Mouse (Mus musculus) spleen, adult 2 months (tissue): ENCODE measurements around the gene Nfib. TPM values are rescaled to one million over a fixed set of nuclear protein-coding genes. Genes with fewer than 3 reads are reported as not detected.

ENCODE experiments used
- DNase-seq, 2 experiments: peaks; one replicate each; pipeline versions ENCODE4 v3.0.0 to v3.0.0-alpha.2; 2012 to 2021; ENCODE audit warnings: low spot score in 2 of 2, low read depth in 1 of 2
- H3K27ac ChIP-seq: fragments of 200-500 bp; 2 replicates; pipeline ENCODE4 v1.5.1; 2012; ENCODE audit warnings: low read length, inconsistent platforms; ENCODE audit not compliant: insufficient read depth
- H3K27me3 ChIP-seq: fragments of 200-500 bp; 2 replicates; pipeline ENCODE4 v1.6.1; 2012; ENCODE audit warnings: mild to moderate bottlenecking, moderate library complexity, low read length, inconsistent platforms; ENCODE audit not compliant: control insufficient read depth, insufficient read depth
- H3K36me3 ChIP-seq: fragments of 200-500 bp; 2 replicates; pipeline ENCODE4 v1.6.1; 2012; ENCODE audit warnings: mild to moderate bottlenecking, low read length, inconsistent platforms; ENCODE audit not compliant: control insufficient read depth, insufficient read depth
- H3K4me1 ChIP-seq: fragments of 200-500 bp; 2 replicates; pipeline ENCODE4 v1.6.1; 2011; ENCODE audit warnings: inconsistent platforms; ENCODE audit not compliant: control insufficient read depth, insufficient read depth, insufficient read length
- H3K4me3 ChIP-seq: fragments of 200-500 bp; 2 replicates; pipeline ENCODE4 v1.5.1; 2011; ENCODE audit warnings: mild to moderate bottlenecking, inconsistent platforms; ENCODE audit not compliant: insufficient read depth, insufficient read length; ENCODE audit errors: extremely low read depth
- CTCF ChIP-seq: fragments of 200-500 bp; IDR thresholded peaks from 2 replicates; pipeline ENCODE4 v1.5.1; 2011; ENCODE audit warnings: mild to moderate bottlenecking, inconsistent platforms; ENCODE audit not compliant: insufficient read depth, insufficient read length, insufficient replicate concordance; ENCODE audit errors: extremely low read depth
- POLR2A ChIP-seq: fragments of 200-500 bp; IDR thresholded peaks from 2 replicates; pipeline ENCODE4 v1.6.1; 2011; ENCODE audit warnings: low read depth, low read length, inconsistent platforms
- WGBS: fragments of 180-500 bp; shearing (Covaris S2); methylation state at CpG from one replicate; pipeline ENCODE4 v1.1.7; 2018; 5-methylcytosine and 5-hydroxymethylcytosine counted together
- polyA plus RNA-seq: library from polyadenylated mRNA; depleted of rRNA; stranded (reverse); fragments of >200 nt; gene quantifications from 2 replicates; pipeline ENCODE4 v1.2.3, GENCODE M21; 2012

The Nfib gene
- polyA plus RNA-seq, 1 experiment, result 2.3 TPM

GRCm38 (mm10) chr4:82359110-82359509, 346.4 kb downstream of the Nfib start:
- no peak overlapping the region for H3K4me3 ChIP-seq
- no peaks in the 10 kb centered on the region for H3K4me1 ChIP-seq
- no peaks in the 10 kb centered on the region for H3K27me3 ChIP-seq
- 48% methylated on average over 3 of the region's 3 CpGs for WGBS
- TF ChIP-seq POLR2A, result no peak
- TF ChIP-seq CTCF, result no peak
- no peaks in the 10 kb centered on the region for H3K36me3 ChIP-seq
- DNase-seq, result no peak
- no peak overlapping the region for H3K27ac ChIP-seq

- Histone ChIP-seq H3K27me3 (no peaks in the 10 kb centered on the region), H3K4me3 (no peak overlapping the region), H3K27ac (no peak overlapping the region), H3K36me3 (no peaks in the 10 kb centered on the region), H3K4me1 (no peaks in the 10 kb centered on the region)
- WGBS, result 83% methylated on average over 1 of the region's 1 CpGs
- TF ChIP-seq CTCF (no peak), POLR2A (no peak)
- no peak for DNase-seq
Observed at GRCm38 (mm10) chr4:82349006-82349405, 356.5 kb downstream of the Nfib start.

GRCm38 (mm10) chr4:82344787-82345186, 360.8 kb downstream of the Nfib start:
- no peak for DNase-seq
- TF ChIP-seq POLR2A, result no peak
- no peak for TF ChIP-seq CTCF
- no peaks in the 10 kb centered on the region for H3K36me3 ChIP-seq
- no peak overlapping the region for H3K27ac ChIP-seq
- H3K27me3 ChIP-seq, result no peaks in the 10 kb centered on the region
- H3K4me1 ChIP-seq, result no peaks in the 10 kb centered on the region
- WGBS, result 61% methylated on average over 4 of the region's 4 CpGs
- no peak overlapping the region for H3K4me3 ChIP-seq

- Histone ChIP-seq H3K4me1 (no peaks in the 10 kb centered on the region), H3K36me3 (no peaks in the 10 kb centered on the region), H3K4me3 (no peak overlapping the region), H3K27ac (no peak overlapping the region), H3K27me3 (no peaks in the 10 kb centered on the region)
- WGBS, result 80% methylated on average over 6 of the region's 6 CpGs
- no peak for TF ChIP-seq POLR2A
- no peak for TF ChIP-seq CTCF
- DNase-seq, result no peak
Observed at GRCm38 (mm10) chr4:82344224-82344623, 361.3 kb downstream of the Nfib start.

- DNase-seq, result no peak
- no peak overlapping the region for H3K27ac ChIP-seq
- H3K4me3 ChIP-seq, result no peak overlapping the region
- no peaks in the 10 kb centered on the region for H3K4me1 ChIP-seq
- no peaks in the 10 kb centered on the region for H3K36me3 ChIP-seq
- TF ChIP-seq POLR2A (no peak), CTCF (no peak)
- H3K27me3 ChIP-seq, result no peaks in the 10 kb centered on the region
- WGBS, result 87% methylated on average over 6 of the region's 6 CpGs
Observed at GRCm38 (mm10) chr4:82338930-82339329, 366.6 kb downstream of the Nfib start.

GRCm38 (mm10) chr4:82338481-82338880, 367.1 kb downstream of the Nfib start:
- TF ChIP-seq CTCF (no peak), POLR2A (no peak)
- Histone ChIP-seq H3K27me3 (no peaks in the 10 kb centered on the region), H3K4me1 (no peaks in the 10 kb centered on the region), H3K36me3 (no peaks in the 10 kb centered on the region), H3K27ac (no peak overlapping the region), H3K4me3 (no peak overlapping the region)
- no peak for DNase-seq
- 33% methylated on average over 3 of the region's 3 CpGs for WGBS

- Histone ChIP-seq H3K36me3 (no peaks in the 10 kb centered on the region), H3K4me1 (no peaks in the 10 kb centered on the region), H3K27ac (no peak overlapping the region), H3K27me3 (no peaks in the 10 kb centered on the region), H3K4me3 (no peak overlapping the region)
- TF ChIP-seq POLR2A (no peak), CTCF (no peak)
- 90% methylated on average over 11 of the region's 11 CpGs for WGBS
- DNase-seq, result no peak
Observed at GRCm38 (mm10) chr4:82336951-82337381, 368.6 kb downstream of the Nfib start.
